Mouse (Mus musculus) heart, postnatal 0 days (tissue): ENCODE data around the gene Vsig10. TPM values are rescaled to one million over a fixed set of nuclear protein-coding genes. Genes with fewer than 3 reads are reported as not detected.
A peak's percentile ranks its signal among the peaks of the same experiment; 100 is the strongest.

Experiments
- ATAC-seq: fragments of 200-750 bp; cut with Nextera tagmentation; 2 replicates; pipeline ENCODE4 v1.8.0; 2017; ENCODE audit warnings: low read depth, moderate number of reproducible peaks, moderate library complexity; ENCODE audit not compliant: insufficient read depth
- DNase-seq: peaks from one replicate; pipeline ENCODE4 v3.0.0-alpha.2; 2016; ENCODE audit warnings: low spot score
- H3K27ac ChIP-seq: fragments of 300-500 bp; sonication (generic); 2 replicates; pipeline ENCODE4 v1.5.1; 2014; ENCODE audit warnings: low read depth, mild to moderate bottlenecking
- H3K27me3 ChIP-seq: fragments of 300-500 bp; sonication (generic); 2 replicates; pipeline ENCODE4 v1.6.1; 2014; ENCODE audit warnings: low read length, mixed read lengths; ENCODE audit not compliant: control insufficient read depth, insufficient read depth
- H3K36me3 ChIP-seq: fragments of 300-500 bp; sonication (generic); replicated peaks from 2 replicates; pipeline ENCODE4 v1.6.1; 2014; ENCODE audit warnings: low read length, mixed read lengths; ENCODE audit not compliant: control insufficient read depth, insufficient read depth
- H3K4me1 ChIP-seq: fragments of 300-500 bp; sonication (generic); 2 replicates; pipeline ENCODE4 v1.6.1; 2014; ENCODE audit warnings: antibody characterized with exemption; ENCODE audit not compliant: control insufficient read depth, insufficient read depth
- H3K4me2 ChIP-seq: fragments of 300-500 bp; sonication (generic); 2 replicates; pipeline ENCODE4 v1.6.1; 2014; ENCODE audit warnings: low read depth, mild to moderate bottlenecking, low read length, moderate library complexity
- H3K4me3 ChIP-seq: fragments of 300-500 bp; sonication (generic); 2 replicates; pipeline ENCODE4 v1.5.1; 2014; ENCODE audit warnings: low read depth, low read length
- H3K9ac ChIP-seq: fragments of 300-500 bp; sonication (generic); replicated peaks from 2 replicates; pipeline ENCODE4 v1.6.1; 2014; ENCODE audit warnings: low read depth, low read length, mixed read lengths
- H3K9me3 ChIP-seq: fragments of 300-500 bp; sonication (generic); replicated peaks from 2 replicates; pipeline ENCODE4 v1.6.1; 2016; ENCODE audit warnings: low read length; ENCODE audit not compliant: control insufficient read depth
- CTCF ChIP-seq: IDR thresholded peaks from 2 replicates; pipeline ENCODE4 v1.5.1; 2016; ENCODE audit warnings: antibody characterized with exemption, control low read depth, low read depth
- EP300 ChIP-seq: IDR thresholded peaks from 2 replicates; pipeline ENCODE4 v1.6.1; 2016; ENCODE audit warnings: antibody characterized with exemption, low read depth
- WGBS: fragments of 180-500 bp; shearing (Covaris S2); extraction: QIAGEN DNeasy Blood & Tissue Kit; methylation state at CpG from one replicate; pipeline ENCODE4 v1.1.7; 2014; 5-methylcytosine and 5-hydroxymethylcytosine counted together
- polyA plus RNA-seq: library from polyadenylated mRNA; unstranded; fragments of >200 nt; fragmentation: Nextera tagmentation; extraction: Ambion mirVana; gene quantifications from 2 replicates; pipeline ENCODE4 v1.2.1, GENCODE M21; 2015
- total RNA-seq: library from RNA; depleted of rRNA; stranded (reverse); fragments of >200 nt; gene quantifications from 2 replicates; pipeline ENCODE4 v1.2.3, GENCODE M21; 2014; ENCODE audit warnings: low replicate concordance; rRNA removed

The Vsig10 gene
- total RNA-seq: 11.6 and 13.1 TPM in 2 replicates
- polyA plus RNA-seq: 7.0 and 7.2 TPM in 2 replicates

GRCm38 (mm10) chr5:117318741-117319629 is at the start of gene Vsig10:
Vsig10 (plus strand) TSS chr5:117319083.
- DNase-seq (peak; percentile 69), ATAC-seq (peak; percentile 87)
- Histone ChIP-seq H3K4me1 (no peaks in the 10 kb centered on the region; the same call in 1 of the 2 replicates), H3K27me3 (no peaks in the 10 kb centered on the region), H3K9me3 (no peaks in the 10 kb centered on the region), H3K27ac (peak within 1 kb of the TSS; percentile 85), H3K9ac (peak within 1 kb of the TSS; percentile 83), H3K36me3 (no peaks in the 10 kb centered on the region), H3K4me2 (peak within 1 kb of the TSS; percentile 96), H3K4me3 (peak within 1 kb of the TSS; percentile 83)
- WGBS: under 1% methylated on average over 72 of the region's 81 CpGs
- no peak for TF ChIP-seq CTCF
- TF ChIP-seq EP300: no peak

GRCm38 (mm10) chr5:117269395-117269794 is 49.5 kb upstream of the Vsig10 start:
- no peak for ATAC-seq
- no peak for DNase-seq
- Histone ChIP-seq H3K4me3 (no peak overlapping the region), H3K27ac (no peak overlapping the region), H3K4me2 (no peak overlapping the region), H3K27me3 (no peaks in the 10 kb centered on the region), H3K4me1 (no peaks in the 10 kb centered on the region), H3K9ac (no peak overlapping the region), H3K36me3 (peaks cover 15% of the 10 kb centered on the region; the same call in 1 of the 2 replicates), H3K9me3 (no peaks in the 10 kb centered on the region)
- no peak for TF ChIP-seq EP300
- TF ChIP-seq CTCF: no peak
- 92% methylated on average over 12 of the region's 12 CpGs for WGBS

- H3K9ac ChIP-seq: no peak overlapping the region
Observed at GRCm38 (mm10) chr5:117271945-117272344, 46.9 kb upstream of the Vsig10 start.

GRCm38 (mm10) chr5:117274817-117275216 is 44.1 kb upstream of the Vsig10 start:
- no peak for DNase-seq
- Histone ChIP-seq H3K9ac (no peak overlapping the region), H3K27ac (no peak overlapping the region), H3K9me3 (no peaks in the 10 kb centered on the region), H3K4me2 (no peak overlapping the region), H3K4me1 (peaks cover 4% of the 10 kb centered on the region; the same call in 1 of the 2 replicates), H3K4me3 (no peak overlapping the region), H3K27me3 (no peaks in the 10 kb centered on the region), H3K36me3 (0 out of 2 replicates have a peak, but pooled peaks cover 7% of the 10 kb centered on the region)
- no peak for TF ChIP-seq EP300
- peak; percentile 38 for TF ChIP-seq CTCF
- ATAC-seq: no peak
- WGBS: 75% methylated on average over 5 of the region's 5 CpGs

More at GRCm38 (mm10) chr5:117271945-117272344, 46.9 kb upstream of the Vsig10 start:
- Histone ChIP-seq H3K4me2 (no peak overlapping the region), H3K4me1 (no peaks in the 10 kb centered on the region), H3K4me3 (no peak overlapping the region), H3K36me3 (0 out of 2 replicates have a peak, but pooled peaks cover 7% of the 10 kb centered on the region), H3K9me3 (no peaks in the 10 kb centered on the region), H3K27ac (no peak overlapping the region), H3K27me3 (no peaks in the 10 kb centered on the region)
- TF ChIP-seq EP300: no peak
- no peak for TF ChIP-seq CTCF
- DNase-seq: no peak
- 90% methylated on average over 14 of the region's 14 CpGs for WGBS
- ATAC-seq: no peak

GRCm38 (mm10) chr5:117277784-117278183 is 41.1 kb upstream of the Vsig10 start:
- no peak overlapping the region for H3K4me3 ChIP-seq
- no peak overlapping the region for H3K4me2 ChIP-seq
- peaks cover 16% of the 10 kb centered on the region for H3K36me3 ChIP-seq
- no peak overlapping the region for H3K27ac ChIP-seq
- DNase-seq (no peak), ATAC-seq (no peak)
- TF ChIP-seq EP300 (no peak), CTCF (no peak)
- H3K9ac ChIP-seq: no peak overlapping the region
- H3K9me3 ChIP-seq: no peaks in the 10 kb centered on the region
- H3K4me1 ChIP-seq: peaks cover 4% of the 10 kb centered on the region; the same call in 1 of the 2 replicates
- WGBS: 90% methylated on average over 6 of the region's 6 CpGs
- H3K27me3 ChIP-seq: no peaks in the 10 kb centered on the region
